Comparison of ENCODE assay signal across 8 mouse cellular contexts in genomic region chr3:103020249-103020942, GRCm38 (mm10). TPM values are rescaled to one million over a fixed set of nuclear protein-coding genes. Genes with fewer than 3 reads are reported as not detected.
DNase-seq lines count a peak whose midpoint lies in the region; ATAC-seq and TF ChIP-seq lines count a peak whose summit lies in the region.

TSS of gene Csde1 (plus strand) at chr3:103020426.

- intact Hi-C loops in heart, postnatal 36 days (cut with DNase I): loop anchor here (1.0 to 5.0 kb wide), 2 partner anchors 23 to 37 kb away; partner anchors contain the start of gene Nras

- H3K4me2 ChIP-seq in forebrain, embryonic 16.5 days (ENCODE audit: low read length): peak within 1 kb of the TSS; percentile 63
- peak within 1 kb of the TSS; percentile 87 for H3K4me2 ChIP-seq in lung, embryonic 14.5 days

- H3K9ac ChIP-seq in forebrain, embryonic 16.5 days (replicated peaks; ENCODE audit: low read depth, low read length): peak within 1 kb of the TSS; percentile 98
- peak within 1 kb of the TSS; percentile 99 for H3K9ac ChIP-seq in lung, embryonic 14.5 days

- peaks cover 13% of the 10 kb centered on the region for H3K36me3 ChIP-seq in G1E (replicated peaks)
- H3K36me3 ChIP-seq in forebrain, embryonic 16.5 days (ENCODE audit: control insufficient read depth, insufficient read depth): no peaks in the 10 kb centered on the region
- H3K36me3 ChIP-seq in lung, embryonic 14.5 days (ENCODE audit: insufficient read depth): no peaks in the 10 kb centered on the region
- H3K36me3 ChIP-seq in thymus, adult 2 months (ENCODE audit: control insufficient read depth, insufficient read depth, low read length): no peaks in the 10 kb centered on the region

- TF ChIP-seq CTCF in G1E (IDR thresholded peaks at IDR 0.05; ENCODE audit: low read depth, low read length): no peak
- TF ChIP-seq CTCF in layer of hippocampus, adult 2 months (conservative IDR thresholded peaks at IDR 0.05): no peak
- TF ChIP-seq CTCF in lung, embryonic 14.5 days (IDR thresholded peaks at IDR 0.05; ENCODE audit: low read depth): peak; percentile 17; the same call in 1 of the 2 replicates
- TF ChIP-seq CTCF in olfactory bulb, adult 2 months (IDR thresholded peaks at IDR 0.05; ENCODE audit: insufficient read depth, low read depth, low read length): no peak
- TF ChIP-seq CTCF in thymus, adult 2 months (IDR thresholded peaks at IDR 0.05; ENCODE audit: borderline replicate concordance, control insufficient read depth, extremely low read depth, insufficient read depth, low read length, poor library complexity): peak; percentile 46; the same call in 1 of the 2 replicates

- DNase-seq in G1E (ENCODE audit: low spot score): peak; percentile 83
- peak; percentile 97 for DNase-seq in cerebellum, adult 18-20 months
- DNase-seq in heart, postnatal 36 days: peak; percentile 93 to 97
- peak; percentile 97 for DNase-seq in layer of hippocampus, adult 2 months (ENCODE audit: low spot score in 2 of 2)
- DNase-seq in lung, embryonic 14.5 days: peak; percentile 99
- peak; percentile 96 for DNase-seq in thymus, adult 2 months

- TF ChIP-seq POLR2A in olfactory bulb, adult 2 months (IDR thresholded peaks at IDR 0.05; ENCODE audit: insufficient read depth, low read depth, low read length): peak; percentile 93
- peak; percentile 95 for TF ChIP-seq POLR2A in thymus, adult 2 months (IDR thresholded peaks at IDR 0.05; ENCODE audit: control insufficient read depth, extremely low read depth, insufficient read depth, low read length, poor library complexity)

- H3K27me3 ChIP-seq in G1E (ENCODE audit: insufficient read depth, low read length): no peaks in the 10 kb centered on the region
- H3K27me3 ChIP-seq in forebrain, embryonic 16.5 days (replicated peaks; ENCODE audit: control insufficient read depth, insufficient read depth, low read length): no peaks in the 10 kb centered on the region
- no peaks in the 10 kb centered on the region for H3K27me3 ChIP-seq in lung, embryonic 14.5 days (ENCODE audit: insufficient read depth, low read length)
- no peaks in the 10 kb centered on the region for H3K27me3 ChIP-seq in thymus, adult 2 months (ENCODE audit: control insufficient read depth, insufficient read depth, low read length)

- WGBS in forebrain, embryonic 16.5 days: under 1% methylated on average over 55 of the region's 55 CpGs
- WGBS in lung, embryonic 14.5 days: under 1% methylated on average over 55 of the region's 55 CpGs
- under 1% methylated on average over 55 of the region's 55 CpGs for WGBS in olfactory bulb, adult 2 months
- WGBS in thymus, adult 2 months: under 1% methylated on average over 55 of the region's 55 CpGs

- no peaks in the 10 kb centered on the region for H3K9me3 ChIP-seq in G1E (replicated peaks)
- no peaks in the 10 kb centered on the region for H3K9me3 ChIP-seq in forebrain, embryonic 16.5 days (ENCODE audit: control insufficient read depth, low read length)
- no peaks in the 10 kb centered on the region for H3K9me3 ChIP-seq in lung, embryonic 14.5 days (ENCODE audit: low read depth, low read length)

- H3K27ac ChIP-seq in forebrain, embryonic 16.5 days (ENCODE audit: low read length): peak within 1 kb of the TSS; percentile 97
- peak within 1 kb of the TSS; percentile 100 for H3K27ac ChIP-seq in layer of hippocampus, adult 2 months
- H3K27ac ChIP-seq in lung, embryonic 14.5 days (ENCODE audit: low read depth): peak within 1 kb of the TSS; percentile 97
- peak within 1 kb of the TSS; percentile 95 for H3K27ac ChIP-seq in olfactory bulb, adult 2 months (ENCODE audit: insufficient read depth, low read depth, low read length)
- H3K27ac ChIP-seq in thymus, adult 2 months (ENCODE audit: control insufficient read depth, insufficient read depth, low read length): peak within 1 kb of the TSS; percentile 88

- H3K4me1 ChIP-seq in G1E (ENCODE audit: insufficient read depth, low read depth, low read length): peaks cover 34% of the 10 kb centered on the region
- H3K4me1 ChIP-seq in forebrain, embryonic 16.5 days (replicated peaks; ENCODE audit: control insufficient read depth, insufficient read depth, low read length): peaks cover 9% of the 10 kb centered on the region
- H3K4me1 ChIP-seq in lung, embryonic 14.5 days (ENCODE audit: insufficient read depth): peaks cover 8% of the 10 kb centered on the region
- H3K4me1 ChIP-seq in olfactory bulb, adult 2 months (ENCODE audit: control insufficient read depth, insufficient read depth, low read length): peaks cover 2% of the 10 kb centered on the region; the same call in 1 of the 2 replicates
- H3K4me1 ChIP-seq in thymus, adult 2 months (replicated peaks; ENCODE audit: control insufficient read depth, insufficient read depth, low read length): peaks cover 5% of the 10 kb centered on the region; the same call in 1 of the 2 replicates

- H3K4me3 ChIP-seq in G1E (ENCODE audit: low read depth, low read length): peak within 1 kb of the TSS; percentile 89
- peak within 1 kb of the TSS; percentile 87 for H3K4me3 ChIP-seq in forebrain, embryonic 16.5 days (replicated peaks; ENCODE audit: low read length)
- H3K4me3 ChIP-seq in layer of hippocampus, adult 2 months: peak within 1 kb of the TSS; percentile 94
- H3K4me3 ChIP-seq in lung, embryonic 14.5 days (ENCODE audit: low read depth, low read length): peak within 1 kb of the TSS; percentile 91
- H3K4me3 ChIP-seq in olfactory bulb, adult 2 months (ENCODE audit: insufficient read depth, low read depth, low read length): peak within 1 kb of the TSS; percentile 71
- peak within 1 kb of the TSS; percentile 89 for H3K4me3 ChIP-seq in thymus, adult 2 months (ENCODE audit: control insufficient read depth, insufficient read depth, low read length)

- ATAC-seq in G1E (ENCODE audit: extremely low read depth, insufficient number of reproducible peaks, low FRiP score, poor library complexity, severe bottlenecking): peak; percentile 92
- peak; percentile 93 for ATAC-seq in forebrain, embryonic 16.5 days
- peak; percentile 92 for ATAC-seq in lung, embryonic 14.5 days (ENCODE audit: insufficient read depth)

RNA-seq across cellular contexts. Expression of gene Csde1, which starts in this region (rescaled TPM):
- total RNA-seq in G1E (2014; fragmentation: Nextera tagmentation): 459 and 468 TPM in 2 replicates
- total RNA-seq in G1E (2017): 384 and 537 TPM in 2 replicates
- polyA plus RNA-seq in G1E (2012): 8.5 and 12.6 TPM in 2 replicates
- polyA plus RNA-seq in forebrain, embryonic 16.5 days (2015; fragmentation: Nextera tagmentation; extraction: Ambion mirVana): 465 and 523 TPM in 2 replicates
- 100 to 1,000 TPM; 547 to 556 TPM for total RNA-seq in heart, postnatal 36 days (2021)
- total RNA-seq in layer of hippocampus, adult 2 months (2021): 100 to 1,000 TPM; 236 to 252 TPM
- 439 and 441 TPM in 2 replicates for polyA plus RNA-seq in lung, embryonic 14.5 days (2014; fragmentation: Nextera tagmentation; extraction: Ambion mirVana)
- 177 and 363 TPM in 2 replicates for polyA plus RNA-seq in olfactory bulb, adult 2 months (2012; ENCODE audit: insufficient read depth, insufficient read length, low replicate concordance, missing spikeins)
- polyA plus RNA-seq in thymus, adult 2 months (2012; rRNA removed): 29.6 and 35.0 TPM in 2 replicates

Comparison
In these comparisons a context has a peak if more than half of its experiments do, and no peak if none do; other contexts are left out.
1. Peak in every context shown above with its lines: DNase-seq, ATAC-seq, H3K4me3 ChIP-seq and H3K27ac ChIP-seq.
2. CTCF ChIP-seq: peak in lung, embryonic 14.5 days (single experiment) and thymus, adult 2 months (single experiment); none in G1E (single experiment), layer of hippocampus, adult 2 months (single experiment) and olfactory bulb, adult 2 months (single experiment).